Mouse (Mus musculus) left cerebral cortex, adult 11 months (tissue): ENCODE measurements around the gene Serpina3c.

Experiments used
- DNase-seq: peaks from one replicate; pipeline ENCODE4 v3.0.0; 2022; ENCODE audit warnings: low spot score

Serpina3c gene

GRCm38 (mm10) chr12:104153656-104154055, at the start of gene Serpina3c:
Gene Serpina3c (minus strand): TSS chr12:104153870.
- no peak for DNase-seq

GRCm38 (mm10) chr12:104190852-104191251, 37.2 kb upstream of the Serpina3c start:
- no peak for DNase-seq

DNA sequence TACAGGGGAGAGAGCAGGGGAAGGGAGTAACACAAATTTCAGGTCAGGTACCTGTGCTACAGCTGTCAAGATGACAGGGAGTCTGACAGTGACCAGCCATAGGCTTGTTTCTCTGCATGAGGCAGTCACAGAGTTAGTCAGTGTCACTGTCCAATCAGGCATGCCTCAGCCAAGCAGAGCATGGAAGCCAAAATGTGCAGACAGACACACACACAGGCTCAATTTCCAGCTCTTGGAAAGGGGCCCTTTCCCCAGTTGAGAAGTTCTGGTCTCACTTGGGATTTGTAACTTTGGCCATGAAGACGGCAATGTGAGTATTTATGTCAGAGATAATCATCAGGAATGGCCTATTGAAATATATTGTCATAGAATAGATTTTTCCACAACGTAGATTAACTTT, 35.6 kb upstream of the Serpina3c start:
- DNase-seq, result no peak

- no peak for DNase-seq
Observed at GRCm38 (mm10) chr12:104186041-104186581, 32.4 kb upstream of the Serpina3c start.

DNA sequence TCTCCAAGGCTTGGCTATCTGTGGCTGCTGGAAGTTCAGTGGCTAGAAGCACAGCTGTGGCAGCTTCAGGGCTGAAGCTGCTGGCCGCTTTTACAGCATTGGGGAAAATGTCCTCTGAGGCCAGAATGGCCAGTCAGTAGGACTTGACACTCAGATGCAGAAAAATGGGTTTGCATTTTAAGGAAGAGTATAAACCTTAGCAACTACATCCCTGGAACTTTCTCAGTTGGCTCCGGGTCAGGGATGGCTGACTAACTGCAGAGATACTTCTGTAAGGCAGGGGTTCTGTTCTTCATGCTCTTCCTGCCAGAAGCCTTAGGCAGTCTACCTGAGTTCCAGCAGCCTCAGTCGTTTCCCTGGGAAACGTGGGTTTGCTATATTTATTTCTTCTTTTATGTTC, 31.4 kb upstream of the Serpina3c start:
- no peak for DNase-seq

DNA sequence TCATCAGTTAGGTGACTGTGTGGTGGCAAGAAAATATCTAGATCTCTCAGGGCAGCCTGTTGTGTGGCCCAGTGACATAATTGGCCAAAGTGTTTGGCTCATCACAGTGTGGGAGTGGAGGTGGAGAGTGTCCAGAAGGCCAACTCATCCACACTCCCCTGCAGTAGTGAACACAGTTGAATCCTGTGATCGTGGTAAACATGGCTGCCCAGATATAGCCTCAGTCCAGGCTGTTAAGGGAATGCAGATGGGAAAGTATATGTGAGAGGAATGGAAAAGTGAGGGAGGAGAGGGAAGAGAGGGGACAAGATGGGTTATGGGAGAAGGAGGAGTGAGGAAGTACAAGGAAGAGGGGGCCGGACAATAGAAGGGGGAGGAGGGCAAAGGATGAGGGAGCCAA, 25.3 kb upstream of the Serpina3c start:
- DNase-seq, result no peak

DNA sequence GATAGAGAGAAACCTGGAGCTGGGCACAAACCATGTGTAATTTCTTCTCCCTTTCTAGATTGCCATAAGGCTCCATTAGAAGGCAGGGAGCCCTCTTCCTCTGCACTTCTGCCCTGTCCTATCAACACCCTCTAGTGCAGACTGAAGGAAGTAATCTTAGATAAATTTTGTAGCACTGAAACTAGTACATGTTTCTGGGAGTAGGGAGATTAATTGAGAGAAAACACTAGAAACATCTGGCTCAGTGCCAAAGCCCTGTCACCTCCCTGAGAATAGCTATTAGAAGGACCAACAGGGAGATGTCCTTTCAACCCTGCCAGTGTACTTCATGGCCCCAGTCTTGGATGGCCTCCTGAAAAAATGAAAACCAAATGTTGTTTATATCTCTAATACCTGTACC, 24.9 kb upstream of the Serpina3c start:
- no peak for DNase-seq

- no peak for DNase-seq
Observed at GRCm38 (mm10) chr12:104175636-104176035, 22.0 kb upstream of the Serpina3c start.

DNA sequence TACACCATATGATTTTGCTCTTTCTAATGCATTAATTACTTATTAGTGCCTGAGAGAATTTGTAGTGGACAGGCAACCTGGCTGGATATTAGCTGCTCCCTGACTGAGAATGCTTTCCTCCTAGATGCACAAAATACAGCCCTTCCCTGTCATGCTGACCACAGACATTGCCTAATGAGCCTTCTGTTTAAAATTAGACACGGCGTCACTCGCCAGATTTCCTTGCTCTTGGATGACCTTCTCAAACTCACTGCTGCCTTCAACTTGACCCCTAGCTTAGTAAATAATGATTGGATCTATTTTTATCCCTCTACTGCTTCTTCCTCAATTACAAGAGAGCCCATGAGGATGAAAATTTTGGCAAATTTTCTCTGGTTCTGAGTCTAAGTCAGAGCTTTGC, 21.1 kb upstream of the Serpina3c start:
- no peak for DNase-seq

- DNase-seq, result no peak
Observed at GRCm38 (mm10) chr12:104153041-104153645, 527 bp downstream of the Serpina3c start.

DNA sequence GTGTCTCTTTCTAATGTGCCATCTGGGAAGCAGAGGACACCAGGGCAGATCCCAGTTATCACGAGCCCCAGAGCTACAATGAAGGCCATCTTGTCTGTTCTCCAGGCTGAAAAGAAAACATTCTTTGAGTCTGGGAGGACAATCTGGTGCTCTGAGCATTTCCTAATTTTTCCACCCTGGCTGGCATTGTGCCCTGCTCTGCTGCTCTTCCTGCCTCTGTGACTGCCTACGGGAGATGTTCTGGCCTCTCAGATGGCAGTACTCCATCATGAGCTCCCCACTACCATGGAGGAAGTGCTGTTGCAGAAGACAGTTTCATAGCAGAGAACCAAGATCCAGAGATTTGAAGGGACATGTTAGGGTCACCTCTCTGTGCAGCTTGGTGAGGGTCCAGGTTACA, 1.7 kb downstream of the Serpina3c start:
- no peak for DNase-seq

- DNase-seq, result no peak
Observed at GRCm38 (mm10) chr12:104145571-104145970, 8.1 kb downstream of the Serpina3c start.

DNA sequence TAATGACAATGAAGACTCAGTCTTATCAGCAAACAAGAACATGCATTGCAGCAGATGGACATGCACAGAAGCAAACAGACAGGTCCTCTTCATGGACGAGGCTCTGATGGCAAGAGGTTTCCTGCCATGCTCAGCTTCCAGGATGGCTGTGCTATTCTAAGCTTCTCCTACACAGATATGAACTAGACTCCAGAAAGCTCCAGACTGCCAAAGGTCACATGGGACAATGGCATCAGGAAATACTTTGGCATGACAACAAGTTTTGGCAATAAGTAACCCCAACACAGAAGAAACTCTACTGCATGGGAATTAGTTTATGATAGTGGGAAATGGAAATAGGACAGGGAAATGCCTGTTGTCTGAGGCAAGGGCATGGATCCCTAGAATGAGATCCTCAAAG, 10.4 kb downstream of the Serpina3c start:
- no peak for DNase-seq

GRCm38 (mm10) chr12:104142427-104142826, 11.2 kb downstream of the Serpina3c start:
- no peak for DNase-seq

GRCm38 (mm10) chr12:104141506-104141905, 12.2 kb downstream of the Serpina3c start:
- no peak for DNase-seq

DNA sequence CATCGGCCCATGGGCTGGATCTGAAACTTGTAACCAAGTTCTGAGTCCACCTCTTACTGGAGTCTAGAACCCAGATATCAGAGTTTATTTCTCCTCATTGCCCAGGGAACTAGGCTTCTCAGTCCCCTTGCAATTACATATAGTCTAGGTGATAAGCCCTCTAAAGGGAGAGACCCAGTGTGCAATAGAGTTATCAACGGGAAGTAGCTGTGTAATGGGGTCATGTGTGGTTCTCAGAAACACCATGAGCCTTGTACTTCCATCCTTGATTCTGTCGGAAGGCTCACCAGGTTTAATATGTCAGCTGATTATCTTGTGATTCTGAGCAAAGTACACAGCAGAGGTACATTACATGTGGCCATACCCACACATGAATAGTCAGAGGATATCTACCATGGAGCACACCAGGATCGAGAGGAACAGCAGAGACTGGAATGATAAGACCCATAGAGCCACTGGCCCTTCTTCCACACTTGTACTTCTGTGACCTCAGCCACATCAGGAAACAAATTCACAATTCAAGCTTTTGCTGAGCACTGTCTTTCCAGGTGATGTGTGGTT, 13.0 kb downstream of the Serpina3c start:
- DNase-seq, result no peak

DNA sequence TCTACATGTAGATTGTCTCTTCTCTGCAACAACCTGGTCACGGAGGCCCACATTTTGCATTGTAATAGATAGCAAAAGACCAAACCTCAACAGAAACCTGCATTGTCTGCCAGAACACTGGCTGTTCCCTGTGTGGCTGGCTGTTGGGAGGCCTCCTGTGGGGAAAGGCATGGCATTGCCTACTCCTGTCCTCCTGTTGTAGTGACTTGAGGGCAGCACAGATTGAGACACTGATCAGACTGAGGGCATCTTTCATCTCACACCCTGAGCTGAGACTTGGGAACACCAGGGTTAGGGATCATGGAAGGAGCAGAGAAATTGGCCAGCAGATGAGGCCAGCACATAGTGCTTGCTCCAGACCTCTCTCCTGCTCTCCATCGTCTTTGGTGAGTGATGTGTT, 15.5 kb downstream of the Serpina3c start:
- no peak for DNase-seq

DNA sequence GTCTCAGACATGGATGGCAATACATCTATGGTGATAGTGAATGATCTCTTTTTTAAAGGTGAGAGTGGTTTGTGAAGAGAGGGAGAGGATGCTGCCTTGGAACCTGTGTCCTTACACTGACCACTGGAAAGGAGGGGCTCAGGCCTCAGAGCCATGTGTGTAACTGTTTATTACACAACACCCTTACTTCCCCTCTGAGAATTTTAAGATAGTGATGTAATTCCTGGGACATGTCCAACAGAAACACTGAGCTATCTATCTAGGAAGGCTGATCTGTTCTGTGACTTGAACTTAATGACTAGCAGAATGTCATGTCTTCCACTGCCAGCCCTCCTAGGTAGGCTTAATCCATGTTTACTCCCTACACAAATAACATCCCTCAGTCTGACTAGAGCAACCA, 22.6 kb downstream of the Serpina3c start:
- no peak for DNase-seq

- DNase-seq, result no peak
Observed at GRCm38 (mm10) chr12:104127696-104128095, 26.0 kb downstream of the Serpina3c start, which contains the start of gene Serpina3b. Gene Serpina3b (plus strand): TSS chr12:104127996.

DNA sequence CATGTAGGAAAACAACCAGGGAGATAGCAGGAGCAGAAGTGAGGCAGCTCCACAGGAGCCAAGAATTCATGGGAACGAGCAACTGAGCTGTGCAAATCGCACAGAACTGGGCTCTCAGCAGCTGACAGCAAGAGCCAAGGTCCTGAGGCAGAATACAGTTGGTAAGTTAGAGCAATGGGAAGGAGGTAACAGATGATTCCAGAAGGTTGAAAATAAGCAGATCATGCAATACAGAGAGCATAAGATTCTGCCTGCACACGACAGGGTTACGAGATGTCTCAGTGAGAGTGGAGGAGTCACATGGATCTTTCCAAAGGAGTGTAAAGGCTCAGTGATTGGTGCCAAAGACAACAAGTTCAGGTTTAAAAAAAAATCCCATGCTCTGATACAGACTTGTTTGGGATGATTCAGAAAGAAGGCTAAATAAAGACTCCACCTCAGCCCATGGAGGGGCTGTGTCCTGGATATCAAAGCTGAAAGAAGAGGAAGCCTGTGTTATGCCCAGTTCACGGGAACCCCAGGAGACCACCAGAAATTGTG, 28.6 kb downstream of the Serpina3c start:
- DNase-seq, result no peak

DNA sequence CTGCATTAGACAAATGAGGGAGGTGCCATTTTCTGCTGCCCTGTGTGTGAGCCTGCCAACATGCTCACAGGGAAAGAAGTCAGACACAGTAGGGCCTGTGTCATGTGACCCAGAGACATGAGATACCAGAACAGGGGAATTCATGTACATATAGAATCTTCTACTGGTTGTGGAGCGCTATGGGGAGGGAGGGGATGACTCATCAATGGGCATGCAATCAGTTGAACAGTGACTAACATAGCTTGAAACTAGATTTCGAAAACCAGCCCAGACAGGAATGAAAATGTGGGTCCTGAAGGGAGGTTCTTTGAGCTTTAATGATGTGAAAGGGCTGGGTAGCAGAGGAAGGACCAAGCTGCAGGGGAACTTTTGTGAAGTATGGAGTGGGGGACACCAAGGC, 29.7 kb downstream of the Serpina3c start:
- no peak for DNase-seq

DNA sequence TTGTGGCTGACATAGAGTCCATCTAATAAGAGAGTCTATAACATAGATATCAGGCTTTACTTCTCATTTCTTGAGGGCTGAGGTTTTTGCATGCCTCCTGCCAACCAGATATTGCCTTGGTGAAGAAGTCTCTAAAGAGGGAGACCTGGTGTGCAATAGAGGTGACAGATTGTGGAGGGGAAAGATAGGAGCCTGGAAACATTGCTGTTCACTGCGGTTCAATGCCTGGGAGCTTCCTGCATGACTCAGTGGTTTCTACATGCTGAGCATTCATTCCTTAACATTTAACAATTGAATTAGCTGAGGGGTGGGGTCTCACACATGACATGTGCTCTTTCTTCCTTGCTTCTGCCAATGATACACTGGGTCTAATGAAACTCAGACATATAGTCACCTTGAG, 30.6 kb downstream of the Serpina3c start:
- DNase-seq, result no peak

DNA sequence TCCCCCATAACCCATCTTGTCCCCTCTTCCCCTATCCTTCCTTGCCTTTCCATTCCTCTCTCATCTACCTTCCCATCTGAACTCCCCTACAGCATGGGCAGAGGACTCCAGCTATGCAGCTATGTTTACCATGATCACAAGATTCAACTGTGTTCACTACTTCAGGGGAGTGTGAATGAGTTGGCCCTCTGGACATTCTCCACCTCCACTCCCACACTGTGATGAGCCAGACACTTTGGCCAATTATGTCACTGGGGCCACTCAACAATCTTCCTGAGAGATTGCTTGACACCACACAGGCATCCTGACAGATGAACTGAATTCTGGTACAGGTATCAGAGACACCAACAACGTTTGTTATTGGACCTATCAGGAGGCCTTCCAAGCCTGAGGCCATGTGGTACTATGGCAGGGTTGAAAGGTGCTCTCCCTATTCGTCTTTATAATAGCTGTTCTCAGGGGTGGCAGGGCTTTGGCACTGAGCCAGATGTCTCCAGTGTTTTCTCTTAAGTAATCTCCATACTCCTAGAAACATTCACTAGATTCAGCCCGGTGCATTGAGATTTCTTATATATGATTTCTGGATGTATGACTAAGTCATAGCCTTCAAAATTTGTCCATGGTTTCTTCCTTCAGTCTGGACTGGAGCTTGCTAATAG, 38.6 kb downstream of the Serpina3c start:
- DNase-seq, result no peak
